Mouse (Mus musculus) CH12.LX (cell line): Measurements from ENCODE around the gene Pxdc1.

Experiments
- CTCF ChIP-seq, 2 experiments: IDR thresholded peaks in 1 of 2; conservative IDR thresholded peaks in 1 of 2; 2 replicates each; pipeline ENCODE4 v1.5.1; 2011 to 2012; ENCODE audit warnings: low read depth in 2 of 2, low read length in 2 of 2, improper control_type of control experiment in 1 of 2, inconsistent platforms in 1 of 2, mild to moderate bottlenecking in 1 of 2, moderate library complexity in 1 of 2
- JUND ChIP-seq: conservative IDR thresholded peaks from 2 replicates; pipeline ENCODE4 v1.6.1; 2011; ENCODE audit warnings: low read depth, low read length, improper control_type of control experiment
- MAFK ChIP-seq: IDR thresholded peaks from 2 replicates; pipeline ENCODE4 v1.6.1; 2011; ENCODE audit warnings: low read length, improper control_type of control experiment; ENCODE audit not compliant: insufficient replicate concordance
- POLR2A ChIP-seq: IDR thresholded peaks from 2 replicates; pipeline ENCODE4 v1.6.1; 2011; ENCODE audit warnings: low read depth, mild to moderate bottlenecking, improper control_type of control experiment, low read length

- TF ChIP-seq JUND (no peak), POLR2A (no peak), MAFK (no peak), CTCF (conservative IDR thresholded peaks at IDR 0.05 in 1 of 2, IDR thresholded peaks at IDR 0.05 in 1 of 2; ENCODE audit: low read depth in 2 of 2, low read length in 2 of 2) (no peak)
These were observed 47.4 kb downstream of the Pxdc1 start for GRCm38 (mm10) chr13:34605884-34606283.
